Mouse (Mus musculus) E14TG2a.4 (cell line): ENCODE data around the gene Mtmr14.

Experiments used
- H3K27me3 ChIP-seq: 2 replicates; pipeline ENCODE4 v1.6.1; 2014; ENCODE audit warnings: low read length, control low read depth; ENCODE audit not compliant: insufficient read depth
- H3K36me3 ChIP-seq: 2 replicates; pipeline ENCODE4 v1.6.1; 2014; ENCODE audit warnings: low read length, control low read depth; ENCODE audit not compliant: insufficient read depth
- H3K4me1 ChIP-seq: replicated peaks from 2 replicates; pipeline ENCODE4 v1.6.1; 2014; ENCODE audit warnings: low read depth, low read length, control low read depth
- H3K4me3 ChIP-seq: replicated peaks from 2 replicates; pipeline ENCODE4 v1.5.1; 2014; ENCODE audit warnings: mild to moderate bottlenecking, low read length
- H3K9me3 ChIP-seq: 2 replicates; pipeline ENCODE4 v1.6.1; 2014; ENCODE audit warnings: low read length, control low read depth
- CTCF ChIP-seq: conservative IDR thresholded peaks from 2 replicates; pipeline ENCODE4 v1.5.1; 2014; ENCODE audit warnings: low read length
- NANOG ChIP-seq: IDR thresholded peaks from 2 replicates; pipeline ENCODE4 v1.6.1; 2014; ENCODE audit warnings: borderline replicate concordance, low read length, mixed read lengths
- POU5F1 ChIP-seq: IDR thresholded peaks from 2 replicates; pipeline ENCODE4 v1.6.1; 2014; ENCODE audit warnings: low read length, borderline replicate concordance

Mtmr14 gene

GRCm38 (mm10) chr6:113301350-113301749, 63.7 kb downstream of the Mtmr14 start:
- H3K36me3 ChIP-seq = no peaks in the 10 kb centered on the region
- no peaks in the 10 kb centered on the region for H3K27me3 ChIP-seq
- peaks cover 70% of the 10 kb centered on the region for H3K4me1 ChIP-seq
- TF ChIP-seq CTCF (no peak), NANOG (no peak), POU5F1 (no peak)
- H3K9me3 ChIP-seq = no peaks in the 10 kb centered on the region
- H3K4me3 ChIP-seq = no peak overlapping the region

DNA sequence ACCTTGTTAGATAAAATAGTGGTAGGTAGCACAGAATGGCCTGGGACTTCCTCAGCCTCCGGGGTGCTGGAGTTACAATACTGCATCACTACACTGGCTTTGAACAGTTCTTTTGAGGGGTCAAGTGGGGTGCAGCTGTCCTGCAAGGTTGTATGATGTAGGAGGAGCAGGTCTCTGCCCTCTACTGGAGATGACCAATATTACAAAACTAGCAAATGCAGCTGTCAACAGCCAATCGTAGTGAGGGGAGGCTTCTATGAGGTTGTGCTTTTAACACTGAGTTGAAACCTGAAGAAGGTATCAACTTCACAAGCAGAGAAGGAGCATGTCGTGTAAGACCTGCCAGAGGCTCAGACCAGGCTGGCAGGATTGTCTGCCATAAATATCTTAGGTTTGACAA, 64.6 kb downstream of the Mtmr14 start:
- no peak overlapping the region for H3K4me3 ChIP-seq
- H3K9me3 ChIP-seq = no peaks in the 10 kb centered on the region
- H3K36me3 ChIP-seq = no peaks in the 10 kb centered on the region
- TF ChIP-seq POU5F1 (no peak), CTCF (no peak; the same call in none of the 2 replicates), NANOG (no peak)
- no peaks in the 10 kb centered on the region for H3K27me3 ChIP-seq
- peaks cover 61% of the 10 kb centered on the region for H3K4me1 ChIP-seq

DNA sequence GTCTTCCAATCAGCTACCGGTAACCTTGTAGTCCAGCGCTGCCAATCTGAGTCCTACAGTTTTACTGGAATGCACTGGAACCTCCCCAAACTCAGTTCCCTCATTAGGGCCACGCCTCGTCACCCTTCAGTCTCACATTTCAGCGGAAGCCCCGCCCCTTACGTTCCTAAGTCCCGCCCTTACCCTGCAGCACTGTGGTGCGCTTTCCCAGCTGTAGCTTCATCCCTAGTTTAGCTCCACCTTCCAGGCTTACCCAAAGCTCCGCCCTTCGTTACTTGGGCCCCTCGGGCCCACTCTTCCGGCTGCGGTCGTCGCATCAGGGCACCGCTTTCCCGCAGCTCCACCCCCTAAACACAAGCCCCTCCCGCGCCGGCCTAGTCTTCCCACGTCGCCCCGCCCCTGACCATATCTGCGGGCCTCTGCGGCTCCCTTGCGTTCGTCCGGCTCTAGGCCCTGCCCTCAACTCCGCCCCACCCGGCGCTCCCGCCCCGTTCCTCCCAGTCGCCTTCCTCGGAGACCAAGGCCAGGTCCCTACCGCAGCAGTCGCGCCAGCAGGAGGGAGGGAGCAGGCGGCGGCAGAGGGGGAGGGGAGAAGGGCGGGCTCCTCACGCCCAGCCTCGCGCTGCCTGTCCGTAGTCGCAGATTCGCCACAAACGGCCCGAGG, 68.8 kb downstream of the Mtmr14 start:
- Histone ChIP-seq H3K4me3 (peak overlapping the region; percentile 100), H3K9me3 (no peaks in the 10 kb centered on the region), H3K27me3 (no peaks in the 10 kb centered on the region), H3K4me1 (peaks cover 52% of the 10 kb centered on the region), H3K36me3 (peaks cover 21% of the 10 kb centered on the region)
- TF ChIP-seq POU5F1 = no peak
- TF ChIP-seq NANOG = no peak
- TF ChIP-seq CTCF = no peak

- Histone ChIP-seq H3K36me3 (peaks cover 26% of the 10 kb centered on the region), H3K4me1 (peaks cover 47% of the 10 kb centered on the region), H3K9me3 (no peaks in the 10 kb centered on the region), H3K4me3 (peak within 1 kb of the TSS; percentile 100), H3K27me3 (no peaks in the 10 kb centered on the region)
- TF ChIP-seq NANOG = no peak
- TF ChIP-seq POU5F1 = no peak
- TF ChIP-seq CTCF = no peak
Observed at GRCm38 (mm10) chr6:113306986-113307349, 69.3 kb downstream of the Mtmr14 start, which contains the start of gene Brpf1. Brpf1 (plus strand) TSS chr6:113307137.

DNA sequence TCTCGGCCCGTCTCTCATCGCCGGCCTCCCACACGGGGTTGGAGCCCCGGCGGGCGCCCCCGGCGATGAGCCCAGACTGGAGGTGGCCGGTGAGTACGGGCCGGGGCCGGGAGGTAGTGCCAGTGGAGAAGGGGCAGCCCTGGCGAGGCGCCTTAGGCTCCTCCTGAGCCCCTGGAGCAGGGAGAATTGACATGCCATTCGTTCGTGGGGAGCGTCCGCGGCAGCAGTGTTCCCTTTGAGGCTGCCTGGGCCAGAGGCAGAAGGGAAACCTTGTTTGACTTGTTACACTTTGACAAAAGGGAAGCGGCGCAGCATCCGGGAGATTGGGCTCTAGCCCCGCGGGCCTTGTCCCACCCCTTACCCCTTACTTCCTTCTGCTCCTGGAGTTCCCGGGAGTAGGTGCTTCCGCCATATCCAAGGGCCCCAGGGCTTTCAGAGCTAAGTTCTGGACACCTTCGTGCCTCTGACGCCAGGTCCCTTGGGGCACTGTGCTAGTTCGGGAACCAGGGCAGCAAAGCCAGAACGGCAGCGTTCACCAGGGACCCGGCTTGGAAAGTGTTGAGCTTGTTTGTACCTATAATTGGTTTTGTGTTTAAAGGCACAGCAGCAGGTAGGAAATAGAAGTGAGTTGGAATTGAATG, 70.0 kb downstream of the Mtmr14 start:
- peak overlapping the region; percentile 100 for H3K4me3 ChIP-seq
- H3K4me1 ChIP-seq = peaks cover 41% of the 10 kb centered on the region
- H3K27me3 ChIP-seq = no peaks in the 10 kb centered on the region
- peaks cover 32% of the 10 kb centered on the region for H3K36me3 ChIP-seq
- no peaks in the 10 kb centered on the region for H3K9me3 ChIP-seq
- TF ChIP-seq NANOG (no peak), POU5F1 (no peak), CTCF (no peak)

GRCm38 (mm10) chr6:113308141-113308540, 70.5 kb downstream of the Mtmr14 start:
- H3K9me3 ChIP-seq = no peaks in the 10 kb centered on the region
- peaks cover 40% of the 10 kb centered on the region for H3K4me1 ChIP-seq
- TF ChIP-seq POU5F1 = no peak
- no peak for TF ChIP-seq CTCF
- no peak for TF ChIP-seq NANOG
- H3K27me3 ChIP-seq = no peaks in the 10 kb centered on the region
- H3K36me3 ChIP-seq = peaks cover 38% of the 10 kb centered on the region
- H3K4me3 ChIP-seq = peak overlapping the region; percentile 100

GRCm38 (mm10) chr6:113315972-113316371, 78.3 kb downstream of the Mtmr14 start:
- H3K4me1 ChIP-seq = peaks cover 35% of the 10 kb centered on the region
- H3K4me3 ChIP-seq = no peak overlapping the region
- TF ChIP-seq CTCF = no peak
- TF ChIP-seq POU5F1 = no peak
- no peak for TF ChIP-seq NANOG
- peaks cover 99% of the 10 kb centered on the region for H3K36me3 ChIP-seq
- no peaks in the 10 kb centered on the region for H3K27me3 ChIP-seq
- no peaks in the 10 kb centered on the region for H3K9me3 ChIP-seq

- Histone ChIP-seq H3K27me3 (no peaks in the 10 kb centered on the region), H3K9me3 (no peaks in the 10 kb centered on the region), H3K4me3 (peak within 1 kb of the TSS; percentile 88), H3K36me3 (peaks cover 74% of the 10 kb centered on the region), H3K4me1 (peaks cover 33% of the 10 kb centered on the region)
- TF ChIP-seq CTCF = no peak
Observed at GRCm38 (mm10) chr6:113326533-113327315, 89.1 kb downstream of the Mtmr14 start, which contains the start of gene Ogg1. Ogg1 (plus strand) TSS chr6:113326972.

- TF ChIP-seq NANOG = no peak
- no peak for TF ChIP-seq CTCF
- TF ChIP-seq POU5F1 = no peak
- Histone ChIP-seq H3K4me3 (no peak overlapping the region), H3K27me3 (no peaks in the 10 kb centered on the region), H3K36me3 (peaks cover 69% of the 10 kb centered on the region), H3K9me3 (no peaks in the 10 kb centered on the region), H3K4me1 (peaks cover 39% of the 10 kb centered on the region)
Observed at GRCm38 (mm10) chr6:113329396-113329795, 91.8 kb downstream of the Mtmr14 start.
